Mouse (Mus musculus) CH12.LX (cell line): Measurements from ENCODE around the gene Hamp.

Experiments
- CHD2 ChIP-seq: IDR thresholded peaks from 2 replicates; pipeline ENCODE4 v1.6.1; 2011; ENCODE audit warnings: low read length, improper control_type of control experiment
- E2F4 ChIP-seq: IDR thresholded peaks from 2 replicates; pipeline ENCODE4 v1.6.1; 2011; ENCODE audit warnings: low read depth, low read length, improper control_type of control experiment; ENCODE audit not compliant: insufficient replicate concordance
- EP300 ChIP-seq: IDR thresholded peaks from 2 replicates; pipeline ENCODE4 v1.6.1; 2011; ENCODE audit warnings: low read length, improper control_type of control experiment
- GABPA ChIP-seq: IDR thresholded peaks from 2 replicates; pipeline ENCODE4 v1.6.1; 2012; ENCODE audit warnings: low read depth, low read length, improper control_type of control experiment, inconsistent platforms; ENCODE audit not compliant: insufficient replicate concordance
- MAX ChIP-seq: IDR thresholded peaks from 2 replicates; pipeline ENCODE4 v1.6.1; 2011; ENCODE audit warnings: low read length, improper control_type of control experiment
- POLR2AphosphoS2 ChIP-seq: IDR thresholded peaks from 2 replicates; pipeline ENCODE4 v1.6.1; 2011; ENCODE audit warnings: low read depth, low read length, improper control_type of control experiment
- RAD21 ChIP-seq: IDR thresholded peaks from 2 replicates; pipeline ENCODE4 v1.6.1; 2011; ENCODE audit warnings: low read depth, mild to moderate bottlenecking, low read length, improper control_type of control experiment, moderate library complexity
- TBP ChIP-seq: conservative IDR thresholded peaks from 2 replicates; pipeline ENCODE4 v1.6.1; 2011; ENCODE audit warnings: low read depth, low read length, improper control_type of control experiment
- USF1 ChIP-seq: IDR thresholded peaks from 2 replicates; pipeline ENCODE4 v1.6.1; 2014; ENCODE audit warnings: low read depth, mild to moderate bottlenecking, inconsistent platforms, low read length, improper control_type of control experiment
- ZKSCAN1 ChIP-seq: IDR thresholded peaks from 2 replicates; pipeline ENCODE4 v1.6.1; 2012; ENCODE audit warnings: low read depth, inconsistent platforms, low read length, improper control_type of control experiment, borderline replicate concordance

- TF ChIP-seq EP300 (no peak), MAX (no peak), USF1 (no peak), E2F4 (no peak), CHD2 (no peak), TBP (no peak), POLR2AphosphoS2 (no peak), ZKSCAN1 (no peak), GABPA (no peak), RAD21 (no peak)
These were observed 35.4 kb downstream of the Hamp start for GRCm38 (mm10) chr7:30908277-30908991.
